Comparison of ENCODE assay signal across 8 mouse cellular contexts in genomic region chr5:146963937-146964278, GRCm38 (mm10). TPM values are rescaled to one million over a fixed set of nuclear protein-coding genes. Genes with fewer than 3 reads are reported as not detected.
DNase-seq lines count a peak whose midpoint lies in the region; ATAC-seq and TF ChIP-seq lines count a peak whose summit lies in the region.

No protein-coding gene starts in this region.

- H3ac ChIP-seq in C2C12 (ENCODE audit: control insufficient read depth, insufficient read length, low read depth) = peak overlapping the region; percentile 22

- peaks cover 1% of the 10 kb centered on the region for H3K79me3 ChIP-seq in C2C12 (ENCODE audit: low read depth)

- intact Hi-C loops in gastrocnemius, postnatal 14 days (cut with DNase I; ENCODE audit: low total_unique reads) = no loop called here

- WGBS in forebrain, embryonic 16.5 days = 48% methylated on average over 8 of the region's 8 CpGs
- 59% methylated on average over 8 of the region's 8 CpGs for WGBS in liver, embryonic 16.5 days (ENCODE audit: insufficient replicate concordance)

- ATAC-seq in forebrain, embryonic 16.5 days = peak; percentile 43
- no peak for ATAC-seq in liver, embryonic 16.5 days (ENCODE audit: low read depth)

- peak overlapping the region; percentile 85 for H3K4me3 ChIP-seq in C2C12 (ENCODE audit: insufficient read depth, poor library complexity, severe bottlenecking)
- peak overlapping the region; percentile 86 for H3K4me3 ChIP-seq in forebrain, embryonic 16.5 days (replicated peaks; ENCODE audit: low read length)
- peak overlapping the region; percentile 84 for H3K4me3 ChIP-seq in liver, embryonic 16.5 days (ENCODE audit: low read depth, low read length)

- H3K27me3 ChIP-seq in C2C12 (ENCODE audit: control insufficient read depth, insufficient read depth, insufficient read length) = no peaks in the 10 kb centered on the region
- peaks cover 4% of the 10 kb centered on the region; the same call in 1 of the 2 replicates for H3K27me3 ChIP-seq in forebrain, embryonic 16.5 days (replicated peaks; ENCODE audit: control insufficient read depth, insufficient read depth, low read length)
- no peaks in the 10 kb centered on the region for H3K27me3 ChIP-seq in liver, embryonic 16.5 days (ENCODE audit: control insufficient read depth, insufficient read depth, low read depth, low read length)

- no peak overlapping the region for H3K27ac ChIP-seq in forebrain, embryonic 16.5 days (ENCODE audit: low read length)
- no peak overlapping the region for H3K27ac ChIP-seq in liver, embryonic 16.5 days (ENCODE audit: low read length)

- H3K9ac ChIP-seq in forebrain, embryonic 16.5 days (replicated peaks; ENCODE audit: low read depth, low read length) = peak overlapping the region; percentile 83; the same call in 1 of the 2 replicates
- peak overlapping the region; percentile 77 for H3K9ac ChIP-seq in liver, embryonic 16.5 days (ENCODE audit: low read depth, low read length)

- peaks cover 17% of the 10 kb centered on the region for H3K36me3 ChIP-seq in C2C12 (ENCODE audit: control insufficient read depth, insufficient read depth)
- H3K36me3 ChIP-seq in forebrain, embryonic 16.5 days (ENCODE audit: control insufficient read depth, insufficient read depth) = no peaks in the 10 kb centered on the region
- H3K36me3 ChIP-seq in liver, embryonic 16.5 days (ENCODE audit: control insufficient read depth, insufficient read depth) = peaks cover under 1% of the 10 kb centered on the region

- H3K79me2 ChIP-seq in C2C12 (ENCODE audit: control insufficient read depth, insufficient read depth) = peaks cover 11% of the 10 kb centered on the region

- peak; percentile 31 for DNase-seq in cerebellum, adult 11-12 months
- DNase-seq in cerebellum, adult 18-20 months = no peak
- no peak for DNase-seq in right cerebral cortex, adult 2 months (ENCODE audit: low spot score in 2 of 2)
- DNase-seq in embryo, embryonic 10.5 days (ENCODE audit: low spot score) = no peak
- DNase-seq in gastrocnemius, postnatal 14 days = no peak

- peak overlapping the region; percentile 54 for H3K4me2 ChIP-seq in forebrain, embryonic 16.5 days (ENCODE audit: low read length)
- peak overlapping the region; percentile 73 for H3K4me2 ChIP-seq in liver, embryonic 16.5 days (ENCODE audit: low read depth, low read length)

- H3K4me1 ChIP-seq in forebrain, embryonic 16.5 days (replicated peaks; ENCODE audit: control insufficient read depth, insufficient read depth, low read length) = peaks cover 11% of the 10 kb centered on the region
- peaks cover 8% of the 10 kb centered on the region for H3K4me1 ChIP-seq in liver, embryonic 16.5 days (ENCODE audit: control insufficient read depth, low read depth, low read length)

- no peaks in the 10 kb centered on the region for H3K9me3 ChIP-seq in forebrain, embryonic 16.5 days (ENCODE audit: control insufficient read depth, low read length)
- no peaks in the 10 kb centered on the region for H3K9me3 ChIP-seq in liver, embryonic 16.5 days (replicated peaks; ENCODE audit: control insufficient read depth, low read length)

- TF ChIP-seq CTCF in C2C12 (IDR thresholded peaks at IDR 0.05; ENCODE audit: control insufficient read depth, insufficient read depth, insufficient read length) = no peak

TF ChIP-seq in C2C12, 6 proteins besides CTCF, POLR2A, EP300 and RAD21:
- TF ChIP-seq MYOG (IDR thresholded peaks at IDR 0.05; ENCODE audit: control insufficient read depth, extremely low read depth, insufficient read length) (no peak), MAX (IDR thresholded peaks at IDR 0.05) (no peak), CEBPB (IDR thresholded peaks at IDR 0.05; ENCODE audit: low read depth) (no peak), MYOD1 (IDR thresholded peaks at IDR 0.05; ENCODE audit: control insufficient read depth, insufficient read length, low read depth) (no peak), FOSL1 (IDR thresholded peaks at IDR 0.05; ENCODE audit: insufficient read depth, low read length, poor library complexity, severe bottlenecking) (no peak), USF1 (IDR thresholded peaks at IDR 0.05; ENCODE audit: low read depth) (no peak)

RNA-seq across cellular contexts. Expression of gene Mtif3, which starts 0.3 kb away (rescaled TPM):
- 17.1 TPM for polyA plus RNA-seq in C2C12 (2012; fragmentation: generic; extraction: Trizol)
- polyA plus RNA-seq in forebrain, embryonic 16.5 days (2015; fragmentation: Nextera tagmentation; extraction: Ambion mirVana) = 28.7 and 31.6 TPM in 2 replicates
- polyA plus RNA-seq in liver, embryonic 16.5 days (2015; fragmentation: Nextera tagmentation; extraction: Ambion mirVana) = 10.4 and 11.8 TPM in 2 replicates
- 10 to 100 TPM; 21.8 to 24.3 TPM for total RNA-seq in gastrocnemius, postnatal 14 days (2021)

RNA-seq across cellular contexts. Expression of gene Gtf3a, which starts 15.5 kb away (rescaled TPM):
- polyA plus RNA-seq in C2C12 (2012; fragmentation: generic; extraction: Trizol) = 96.4 TPM
- 118 and 123 TPM in 2 replicates for polyA plus RNA-seq in forebrain, embryonic 16.5 days (2015; fragmentation: Nextera tagmentation; extraction: Ambion mirVana)
- polyA plus RNA-seq in liver, embryonic 16.5 days (2015; fragmentation: Nextera tagmentation; extraction: Ambion mirVana) = 42.7 and 46.7 TPM in 2 replicates
- total RNA-seq in gastrocnemius, postnatal 14 days (2021) = 10 to 100 TPM; 22.1 to 25.1 TPM
